Mouse (Mus musculus) forebrain, postnatal 0 days (tissue): Measurements from ENCODE around the gene Il2rg. TPM values are rescaled to one million over a fixed set of nuclear protein-coding genes. Genes with fewer than 3 reads are reported as not detected.

ENCODE experiments used
- ATAC-seq: fragments of 200-750 bp; cut with Nextera tagmentation; 2 replicates; pipeline ENCODE4 v1.8.0; 2017; ENCODE audit warnings: mild to moderate bottlenecking, moderate library complexity
- DNase-seq: peaks from one replicate; pipeline ENCODE4 v3.0.0-alpha.2; 2015
- H3K27ac ChIP-seq: fragments of 300-500 bp; sonication (generic); 2 replicates; pipeline ENCODE4 v1.5.1; 2014; ENCODE audit warnings: low read depth, mild to moderate bottlenecking, antibody characterized with exemption, low read length, moderate library complexity, mixed read lengths
- H3K27me3 ChIP-seq: fragments of 300-500 bp; sonication (generic); 2 replicates; pipeline ENCODE4 v1.6.1; 2014; ENCODE audit warnings: mild to moderate bottlenecking, low read length, mixed read lengths; ENCODE audit not compliant: insufficient read depth
- H3K36me3 ChIP-seq: fragments of 300-500 bp; sonication (generic); 2 replicates; pipeline ENCODE4 v1.6.1; 2014; ENCODE audit warnings: mild to moderate bottlenecking, moderate library complexity; ENCODE audit not compliant: insufficient read depth
- H3K4me1 ChIP-seq: fragments of 300-500 bp; sonication (generic); 2 replicates; pipeline ENCODE4 v1.6.1; 2014; ENCODE audit warnings: antibody characterized with exemption; ENCODE audit not compliant: insufficient read depth
- H3K4me2 ChIP-seq: fragments of 300-500 bp; sonication (generic); 2 replicates; pipeline ENCODE4 v1.6.1; 2014; ENCODE audit warnings: low read depth, mild to moderate bottlenecking, moderate library complexity
- H3K4me3 ChIP-seq: fragments of 300-500 bp; sonication (generic); 2 replicates; pipeline ENCODE4 v1.5.1; 2014; ENCODE audit warnings: low read depth, low read length, mixed read lengths
- H3K9ac ChIP-seq: fragments of 300-500 bp; sonication (generic); 2 replicates; pipeline ENCODE4 v1.6.1; 2014; ENCODE audit warnings: mild to moderate bottlenecking
- H3K9me3 ChIP-seq: fragments of 300-500 bp; sonication (generic); 2 replicates; pipeline ENCODE4 v1.6.1; 2016; ENCODE audit warnings: low read length
- CTCF ChIP-seq: sonication (generic); IDR thresholded peaks from 2 replicates; pipeline ENCODE4 v1.5.1; 2016; ENCODE audit warnings: antibody characterized with exemption, control low read depth, low read depth
- WGBS: fragments of 180-500 bp; shearing (Covaris S2); extraction: QIAGEN DNeasy Blood & Tissue Kit; methylation state at CpG from one replicate; pipeline ENCODE4 v1.1.7; 2014; 5-methylcytosine and 5-hydroxymethylcytosine counted together
- polyA plus RNA-seq: library from polyadenylated mRNA; unstranded; fragments of >200 nt; fragmentation: Nextera tagmentation; extraction: Ambion mirVana; gene quantifications from 2 replicates; pipeline ENCODE4 v1.2.1, GENCODE M21; 2015
- total RNA-seq: library from RNA; depleted of rRNA; stranded (reverse); fragments of >200 nt; gene quantifications from 2 replicates; pipeline ENCODE4 v1.2.3, GENCODE M21; 2014; rRNA removed

Il2rg gene
- total RNA-seq (1.2 and 2.6 TPM in 2 replicates), polyA plus RNA-seq (4.2 and 4.5 TPM in 2 replicates)

DNA sequence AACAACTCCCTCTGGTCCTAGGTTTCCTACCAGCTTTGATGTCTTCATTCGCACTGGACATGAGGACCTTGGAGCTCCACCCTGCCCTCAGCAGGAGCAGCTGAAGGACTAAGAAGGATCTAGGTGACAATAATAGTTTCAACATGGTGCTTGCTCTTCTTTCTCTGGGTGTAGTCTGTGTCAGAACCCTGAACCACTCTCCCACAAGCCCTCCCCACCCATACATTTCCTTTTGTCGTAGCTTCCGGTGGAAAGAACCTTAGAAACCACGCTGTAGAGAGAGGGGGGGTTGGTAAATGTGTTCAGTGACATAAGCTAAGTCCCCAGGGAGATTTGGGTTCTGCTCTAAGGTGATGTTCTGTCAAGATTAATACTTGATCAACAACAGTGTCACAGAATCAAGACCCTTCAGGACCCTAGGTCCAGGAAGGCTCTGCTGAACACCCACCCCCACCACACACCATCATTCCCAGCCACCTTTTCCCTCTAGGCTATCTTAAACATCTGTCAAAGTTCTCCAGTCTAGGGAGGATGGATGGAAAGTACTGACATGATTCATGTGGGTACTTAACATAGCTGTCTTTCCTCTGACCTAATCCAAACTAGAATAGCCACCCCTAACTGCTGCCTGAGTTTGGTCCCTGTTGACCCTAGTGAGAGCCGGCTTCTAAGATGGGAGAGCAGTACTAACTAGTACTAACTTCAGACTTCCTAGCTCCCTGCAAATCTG lies at the start of gene Il2rg:
TSS of gene Il2rg (minus strand) at position 231 of the 730 bp plus-strand sequence.
- H3K27me3 ChIP-seq = no peaks in the 10 kb centered on the region
- DNase-seq = no peak
- H3K4me2 ChIP-seq = no peak within 1 kb of the TSS
- no peak within 1 kb of the TSS for H3K27ac ChIP-seq
- no peak for ATAC-seq
- H3K4me1 ChIP-seq = no peaks in the 10 kb centered on the region
- 84% methylated on average over 5 of the region's 5 CpGs for WGBS
- TF ChIP-seq CTCF = no peak
- H3K36me3 ChIP-seq = no peaks in the 10 kb centered on the region
- no peaks in the 10 kb centered on the region for H3K9me3 ChIP-seq
- no peak within 1 kb of the TSS for H3K9ac ChIP-seq
- no peak within 1 kb of the TSS for H3K4me3 ChIP-seq

GRCm38 (mm10) chrX:101313625-101314359 lies 45.7 kb upstream of the Il2rg start:
- no peak overlapping the region for H3K9ac ChIP-seq
- no peaks in the 10 kb centered on the region for H3K27me3 ChIP-seq
- WGBS = 36% methylated on average over 6 of the region's 6 CpGs
- 0 out of 2 replicates have a peak overlapping the region, but pooled peaks have one; percentile 9 for H3K27ac ChIP-seq
- DNase-seq (peak; percentile 69), ATAC-seq (peak; percentile 94)
- H3K4me2 ChIP-seq = no peak overlapping the region
- no peak for TF ChIP-seq CTCF
- no peaks in the 10 kb centered on the region for H3K9me3 ChIP-seq
- H3K4me1 ChIP-seq = no peaks in the 10 kb centered on the region
- H3K36me3 ChIP-seq = peaks cover 29% of the 10 kb centered on the region
- no peak overlapping the region for H3K4me3 ChIP-seq

GRCm38 (mm10) chrX:101309299-101309698 lies 41.2 kb upstream of the Il2rg start:
- H3K4me3 ChIP-seq = no peak overlapping the region
- ATAC-seq (no peak), DNase-seq (no peak)
- no peaks in the 10 kb centered on the region for H3K9me3 ChIP-seq
- H3K4me2 ChIP-seq = no peak overlapping the region
- no peak overlapping the region for H3K9ac ChIP-seq
- 0 out of 2 replicates have a peak, but pooled peaks cover 2% of the 10 kb centered on the region for H3K4me1 ChIP-seq
- no peak overlapping the region for H3K27ac ChIP-seq
- TF ChIP-seq CTCF = no peak
- WGBS = 93% methylated on average over 5 of the region's 5 CpGs
- H3K36me3 ChIP-seq = peaks cover 13% of the 10 kb centered on the region
- no peaks in the 10 kb centered on the region for H3K27me3 ChIP-seq

- no peak for ATAC-seq
- peaks cover under 1% of the 10 kb centered on the region; the same call in 1 of the 2 replicates for H3K36me3 ChIP-seq
- 0 out of 2 replicates have a peak, but pooled peaks cover 2% of the 10 kb centered on the region for H3K4me1 ChIP-seq
- no peaks in the 10 kb centered on the region for H3K27me3 ChIP-seq
- no peak for DNase-seq
- no peaks in the 10 kb centered on the region for H3K9me3 ChIP-seq
- no peak overlapping the region for H3K4me2 ChIP-seq
- no peak overlapping the region for H3K27ac ChIP-seq
- no peak for TF ChIP-seq CTCF
- no peak overlapping the region for H3K4me3 ChIP-seq
- WGBS = 44% methylated on average over 2 of the region's 2 CpGs
- H3K9ac ChIP-seq = no peak overlapping the region
Measured at GRCm38 (mm10) chrX:101304646-101305045, 36.6 kb upstream of the Il2rg start.

DNA sequence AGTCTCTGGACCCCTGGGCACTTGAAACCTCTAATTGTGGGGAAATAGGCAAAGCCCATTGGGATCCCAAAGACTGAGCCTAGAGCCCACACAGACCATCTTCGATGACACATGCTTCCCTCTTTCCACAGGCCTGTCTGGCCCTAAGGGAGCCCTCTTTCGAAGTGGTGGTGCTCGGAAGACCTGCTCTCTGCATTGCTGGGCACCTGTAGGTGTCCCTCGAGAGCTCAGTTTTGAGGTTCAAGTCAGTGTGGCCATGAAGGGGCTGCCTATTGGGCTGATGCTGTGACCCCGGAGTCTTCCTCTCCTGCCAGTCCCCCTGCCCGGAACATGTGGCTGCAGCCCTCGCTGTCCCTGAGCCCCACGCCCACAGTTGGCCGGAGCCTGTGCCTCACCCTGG lies 33.6 kb upstream of the Il2rg start:
- Histone ChIP-seq H3K27ac (no peak overlapping the region), H3K9ac (peak overlapping the region; percentile 72; the same call in 1 of the 2 replicates), H3K4me2 (peak overlapping the region; percentile 50), H3K27me3 (no peaks in the 10 kb centered on the region), H3K36me3 (peaks cover 4% of the 10 kb centered on the region; the same call in 1 of the 2 replicates), H3K4me3 (peak overlapping the region; percentile 50), H3K4me1 (0 out of 2 replicates have a peak, but pooled peaks cover 2% of the 10 kb centered on the region), H3K9me3 (no peaks in the 10 kb centered on the region)
- TF ChIP-seq CTCF = no peak
- ATAC-seq (no peak), DNase-seq (no peak)
- 69% methylated on average over 9 of the region's 9 CpGs for WGBS

- Histone ChIP-seq H3K27ac (peak overlapping the region; percentile 83), H3K9me3 (no peaks in the 10 kb centered on the region), H3K9ac (peak overlapping the region; percentile 72), H3K27me3 (no peaks in the 10 kb centered on the region), H3K4me3 (peak overlapping the region; percentile 50), H3K4me1 (0 out of 2 replicates have a peak, but pooled peaks cover 2% of the 10 kb centered on the region), H3K36me3 (peaks cover 4% of the 10 kb centered on the region; the same call in 1 of the 2 replicates), H3K4me2 (peak overlapping the region; percentile 50)
- TF ChIP-seq CTCF = no peak
- ATAC-seq (peak; percentile 50), DNase-seq (peak; percentile 57)
- 23% methylated on average over 13 of the region's 13 CpGs for WGBS
Measured at GRCm38 (mm10) chrX:101300427-101301030, 32.5 kb upstream of the Il2rg start.
